In genomic region chr11:107905364-107905763, GRCm38 (mm10) we compare ENCODE assay signal across 29 mouse cellular contexts. TPM values are rescaled to one million over a fixed set of nuclear protein-coding genes. Genes with fewer than 3 reads are reported as not detected.
A peak's percentile ranks its signal among the peaks of the same experiment; 100 is the strongest.
DNase-seq lines count a peak whose midpoint lies in the region; ATAC-seq lines count a peak whose summit lies in the region.
"Had no signal": no experiment of that assay in that cellular context is flagged by ENCODE, and none has a peak within 500 bp of the region (broad histone marks: within the 10 kb centered on the region; RNA-seq: fewer than 3 reads in every experiment).

No protein-coding gene starts in this region.

- WGBS in hindbrain, embryonic 12.5 days = 68% methylated on average over 9 of the region's 9 CpGs
- WGBS in hindbrain, embryonic 11.5 days = 72% methylated on average over 9 of the region's 9 CpGs
- 60% methylated on average over 9 of the region's 9 CpGs for WGBS in midbrain, embryonic 13.5 days
- WGBS in midbrain, embryonic 16.5 days = 53% methylated on average over 9 of the region's 9 CpGs
- WGBS in neural tube, embryonic 14.5 days = 20% methylated on average over 9 of the region's 9 CpGs

- H3K27ac ChIP-seq in hindbrain, embryonic 12.5 days = no peak overlapping the region
- H3K27ac ChIP-seq in hindbrain, embryonic 11.5 days (ENCODE audit: low read depth, low read length) = no peak overlapping the region
- H3K27ac ChIP-seq in midbrain, embryonic 13.5 days = peak overlapping the region; percentile 25; the same call in 1 of the 2 replicates
- H3K27ac ChIP-seq in midbrain, embryonic 16.5 days (ENCODE audit: low read length) = no peak overlapping the region
- no peak overlapping the region for H3K27ac ChIP-seq in neural tube, embryonic 14.5 days (ENCODE audit: low read depth, low read length)
- H3K27ac ChIP-seq: embryonic facial prominence, embryonic 12.5 days; gastrocnemius, adult 2 months; kidney, embryonic 15.5 days; left cerebral cortex, adult 2 months; liver, embryonic 12.5 days had no signal

- no peaks in the 10 kb centered on the region for H3K9me3 ChIP-seq in hindbrain, embryonic 12.5 days (replicated peaks)
- H3K9me3 ChIP-seq in hindbrain, embryonic 11.5 days (ENCODE audit: control insufficient read depth, low read length) = no peaks in the 10 kb centered on the region
- no peaks in the 10 kb centered on the region for H3K9me3 ChIP-seq in midbrain, embryonic 13.5 days
- peaks cover 8% of the 10 kb centered on the region; the same call in 1 of the 2 replicates for H3K9me3 ChIP-seq in midbrain, embryonic 16.5 days (replicated peaks; ENCODE audit: control insufficient read depth, low read length, poor library complexity, severe bottlenecking)
- H3K9me3 ChIP-seq in neural tube, embryonic 14.5 days (ENCODE audit: control insufficient read depth, low read length) = no peaks in the 10 kb centered on the region
- H3K9me3 ChIP-seq: kidney, embryonic 15.5 days; liver, embryonic 12.5 days had no signal

- no peak overlapping the region for H3K4me3 ChIP-seq in hindbrain, embryonic 12.5 days
- no peak overlapping the region for H3K4me3 ChIP-seq in hindbrain, embryonic 11.5 days (ENCODE audit: low read depth, low read length)
- H3K4me3 ChIP-seq in midbrain, embryonic 13.5 days (replicated peaks) = no peak overlapping the region
- no peak overlapping the region for H3K4me3 ChIP-seq in midbrain, embryonic 16.5 days (ENCODE audit: low read depth, low read length)
- no peak overlapping the region for H3K4me3 ChIP-seq in neural tube, embryonic 14.5 days (ENCODE audit: low read depth, low read length)
- H3K4me3 ChIP-seq: embryonic facial prominence, embryonic 12.5 days; gastrocnemius, adult 2 months; kidney, embryonic 15.5 days; left cerebral cortex, adult 2 months; liver, embryonic 12.5 days; myocyte had no signal

- peaks cover 7% of the 10 kb centered on the region; the same call in 1 of the 2 replicates for H3K4me1 ChIP-seq in hindbrain, embryonic 12.5 days
- no peaks in the 10 kb centered on the region for H3K4me1 ChIP-seq in hindbrain, embryonic 11.5 days (replicated peaks; ENCODE audit: control insufficient read depth, insufficient read depth, low read length)
- H3K4me1 ChIP-seq in midbrain, embryonic 13.5 days (replicated peaks) = peaks cover 14% of the 10 kb centered on the region
- H3K4me1 ChIP-seq in midbrain, embryonic 16.5 days (ENCODE audit: control insufficient read depth, insufficient read depth, low read length) = peaks cover 9% of the 10 kb centered on the region; the same call in 1 of the 2 replicates
- H3K4me1 ChIP-seq in neural tube, embryonic 14.5 days (ENCODE audit: control insufficient read depth, insufficient read depth, low read length) = no peaks in the 10 kb centered on the region; the same call in 1 of the 2 replicates
- H3K4me1 ChIP-seq: embryonic facial prominence, embryonic 12.5 days; kidney, embryonic 15.5 days; liver, embryonic 12.5 days had no signal

- no peak overlapping the region for H3K4me2 ChIP-seq in hindbrain, embryonic 12.5 days (replicated peaks)
- no peak overlapping the region for H3K4me2 ChIP-seq in hindbrain, embryonic 11.5 days (replicated peaks; ENCODE audit: low read depth, low read length)
- no peak overlapping the region for H3K4me2 ChIP-seq in midbrain, embryonic 13.5 days (replicated peaks)
- H3K4me2 ChIP-seq in midbrain, embryonic 16.5 days (ENCODE audit: low read length) = no peak overlapping the region
- no peak overlapping the region for H3K4me2 ChIP-seq in neural tube, embryonic 14.5 days (ENCODE audit: low read depth, low read length)
- H3K4me2 ChIP-seq: embryonic facial prominence, embryonic 12.5 days; heart, embryonic 11.5 days; kidney, embryonic 15.5 days; liver, embryonic 12.5 days; midbrain, embryonic 11.5 days had no signal

- H3K9ac ChIP-seq in hindbrain, embryonic 12.5 days = no peak overlapping the region
- no peak overlapping the region for H3K9ac ChIP-seq in hindbrain, embryonic 11.5 days (ENCODE audit: low read depth, low read length)
- no peak overlapping the region for H3K9ac ChIP-seq in midbrain, embryonic 13.5 days (replicated peaks)
- H3K9ac ChIP-seq in midbrain, embryonic 16.5 days (ENCODE audit: low read depth, low read length) = no peak overlapping the region
- H3K9ac ChIP-seq in neural tube, embryonic 14.5 days (replicated peaks; ENCODE audit: low read depth, low read length) = no peak overlapping the region
- H3K9ac ChIP-seq: embryonic facial prominence, embryonic 12.5 days; kidney, embryonic 15.5 days; liver, embryonic 12.5 days; liver, postnatal 0 days had no signal

- no peaks in the 10 kb centered on the region for H3K36me3 ChIP-seq in hindbrain, embryonic 12.5 days
- H3K36me3 ChIP-seq in hindbrain, embryonic 11.5 days (ENCODE audit: control insufficient read depth, insufficient read depth, low read length) = no peaks in the 10 kb centered on the region
- H3K36me3 ChIP-seq in midbrain, embryonic 13.5 days = no peaks in the 10 kb centered on the region
- no peaks in the 10 kb centered on the region for H3K36me3 ChIP-seq in midbrain, embryonic 16.5 days (ENCODE audit: control insufficient read depth, insufficient read depth, low read length)
- no peaks in the 10 kb centered on the region for H3K36me3 ChIP-seq in neural tube, embryonic 14.5 days (ENCODE audit: control insufficient read depth, insufficient read depth, low read length)
- H3K36me3 ChIP-seq: embryonic facial prominence, embryonic 12.5 days; G1E; kidney, embryonic 15.5 days; liver, embryonic 12.5 days had no signal

- peak; percentile 46 for ATAC-seq in hindbrain, embryonic 12.5 days (ENCODE audit: low FRiP score)
- no peak for ATAC-seq in hindbrain, embryonic 11.5 days (ENCODE audit: low FRiP score)
- 0 out of 2 replicates have a peak, but pooled peaks have one; percentile 34 for ATAC-seq in midbrain, embryonic 13.5 days
- ATAC-seq in midbrain, embryonic 16.5 days = no peak
- peak; percentile 70 for ATAC-seq in neural tube, embryonic 14.5 days (ENCODE audit: low read depth)
- ATAC-seq: forebrain, embryonic 16.5 days; inflammation-experienced regulatory T-cells, adult 6 months; liver, embryonic 12.5 days; liver, postnatal 0 days had no signal

- no peaks in the 10 kb centered on the region for H3K27me3 ChIP-seq in hindbrain, embryonic 12.5 days
- no peaks in the 10 kb centered on the region for H3K27me3 ChIP-seq in hindbrain, embryonic 11.5 days (ENCODE audit: control insufficient read depth, insufficient read depth, low read length)
- H3K27me3 ChIP-seq in midbrain, embryonic 13.5 days = no peaks in the 10 kb centered on the region
- no peaks in the 10 kb centered on the region for H3K27me3 ChIP-seq in midbrain, embryonic 16.5 days (ENCODE audit: control insufficient read depth, insufficient read depth, low read depth, low read length)
- no peaks in the 10 kb centered on the region for H3K27me3 ChIP-seq in neural tube, embryonic 14.5 days (ENCODE audit: control insufficient read depth, insufficient read depth, low read length)
- H3K27me3 ChIP-seq: embryonic facial prominence, embryonic 12.5 days; kidney, embryonic 15.5 days; liver, embryonic 12.5 days had no signal

- peak; percentile 22 for DNase-seq in adrenal gland, postnatal 14 days
- DNase-seq in adrenal gland, adult 2 months = no peak
- DNase-seq in hindbrain, embryonic 11.5 days (ENCODE audit: low spot score) = no peak
- DNase-seq in embryo, embryonic 10.5 days (ENCODE audit: low spot score) = no peak
- DNase-seq: embryo, embryonic 11 days; gastrocnemius, adult 2 months; gastrocnemius, postnatal 36 days; heart, adult 18-20 months; heart, postnatal 36 days; kidney, adult 11 months; liver, postnatal 0 days; lung, postnatal 36 days; thymus, adult 2 months; thymus, postnatal 36 days had no signal

RNA-seq across cellular contexts. Expression of gene Cacng5, which starts 9.5 kb away (rescaled TPM):
- total RNA-seq in adrenal gland, postnatal 14 days (2021) = 0.33 and 0.60 TPM in 2 replicates
- under 1 TPM; 0.14 to 0.17 TPM for total RNA-seq in adrenal gland, adult 2 months (2021)
- 0.12 and 0.29 TPM in 2 replicates for polyA plus RNA-seq in adrenal gland, adult 2 months (2012; rRNA removed)
- 2.3 and 2.6 TPM in 2 replicates for polyA plus RNA-seq in hindbrain, embryonic 12.5 days (2016; fragmentation: Nextera tagmentation; extraction: Ambion mirVana)
- polyA plus RNA-seq in hindbrain, embryonic 11.5 days (2014; fragmentation: Nextera tagmentation; extraction: Ambion mirVana) = 0.82 and 0.84 TPM in 2 replicates
- 3.8 and 4.1 TPM in 2 replicates for polyA plus RNA-seq in midbrain, embryonic 13.5 days (2015; fragmentation: Nextera tagmentation; extraction: Ambion mirVana)
- polyA plus RNA-seq in midbrain, embryonic 16.5 days (2015; fragmentation: Nextera tagmentation; extraction: Ambion mirVana) = 10.3 and 12.7 TPM in 2 replicates
- 8.9 and 9.5 TPM in 2 replicates for polyA plus RNA-seq in neural tube, embryonic 14.5 days (2014; fragmentation: Nextera tagmentation; extraction: Ambion mirVana)
- total RNA-seq: G1E; gastrocnemius, postnatal 36 days; heart, adult 18-20 months; megakaryocyte, adult 5-6 weeks had no signal
- polyA plus RNA-seq: G1E; heart, embryonic 11.5 days; inflammation-experienced regulatory T-cells, adult 6 months; liver, postnatal 0 days; myocyte had no signal

Comparison
In these comparisons a context has a peak if more than half of its experiments do, and no peak if none do; other contexts are left out.
1. ATAC-seq: peak in hindbrain, embryonic 12.5 days (single experiment), midbrain, embryonic 13.5 days (single experiment) and neural tube, embryonic 14.5 days (single experiment); none in hindbrain, embryonic 11.5 days (single experiment) and midbrain, embryonic 16.5 days (single experiment).